Mouse (Mus musculus): ENCODE measurements around the gene Pecam1. TPM values are rescaled to one million over a fixed set of nuclear protein-coding genes. Genes with fewer than 3 reads are reported as not detected.

The Pecam1 gene
- total and polyA plus RNA-seq, 3 experiments = 18.4 to 22.3 (median 19.2) TPM

DNA sequence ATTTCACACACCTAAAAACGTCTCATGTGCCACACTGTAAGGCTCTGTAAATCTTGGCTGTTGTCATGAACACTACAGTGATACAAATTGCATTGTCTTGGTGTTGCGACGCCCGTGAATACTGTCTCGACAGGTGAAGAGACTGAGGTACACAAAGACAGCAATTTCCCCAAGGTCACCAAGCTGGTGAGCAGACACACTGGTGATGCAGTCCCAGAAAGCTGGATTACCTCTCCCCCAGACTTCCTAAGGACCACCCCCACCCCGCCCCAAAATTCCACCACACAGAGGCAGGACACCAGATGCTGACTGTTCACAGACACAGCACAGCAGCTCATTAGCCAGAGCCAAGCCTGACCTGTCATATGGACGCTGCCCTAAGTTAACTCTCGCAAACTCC, 140.7 kb downstream of the Pecam1 start:
- Histone ChIP-seq H3K27ac (ENCODE audit: insufficient read depth, low read depth) (no peak overlapping the region), H3K4me1 (ENCODE audit: control insufficient read depth in 1 of 2, insufficient read depth in 2 of 2) (peaks cover 3 to 13% of the 10 kb centered on the region in 2 experiments), H3K4me2 (ENCODE audit: insufficient read depth, low read depth, poor library complexity, severe bottlenecking) (no peak overlapping the region), H3K9ac (ENCODE audit: insufficient read depth, low read depth) (no peak overlapping the region), H3K27me3 (replicated peaks) (peaks cover 19% of the 10 kb centered on the region), H3K79me2 (replicated peaks; ENCODE audit: control insufficient read depth, extremely low read depth, insufficient read depth, poor library complexity, severe bottlenecking) (no peaks in the 10 kb centered on the region), H3K36me3 (replicated peaks in 1 of 2; ENCODE audit: control insufficient read depth in 1 of 2, insufficient read depth in 1 of 2, low read length in 1 of 2) (no peaks in the 10 kb centered on the region), H3K4me3 (replicated peaks in 1 of 3; ENCODE audit: low read depth in 2 of 3, low read length in 2 of 3, poor library complexity in 1 of 3) (no peak overlapping the region), H3K9me3 (replicated peaks; ENCODE audit: low read length) (no peaks in the 10 kb centered on the region)
- in situ Hi-C loops (cut with MboI; ENCODE audit: low pct_ligation_motif_present, low pct_unique_long_range_greater_than_20kb, low sequenced_read_pairs) (no loop called here), dilution Hi-C loops (cut with MboI; ENCODE audit: extremely low pct_ligation_motif_present, extremely low pct_unique_long_range_greater_than_20kb, low sequenced_read_pairs) (no loop called here)
- no peak for DNase-seq (ENCODE audit: extremely low read depth)
- TF ChIP-seq MAZ (IDR thresholded peaks at IDR 0.05; ENCODE audit: low read depth, low read length) (no peak), HCFC1 (IDR thresholded peaks at IDR 0.05; ENCODE audit: low read depth, low read length) (no peak), JUND (conservative IDR thresholded peaks at IDR 0.05; ENCODE audit: low read depth, low read length) (no peak), MAX (IDR thresholded peaks at IDR 0.05; ENCODE audit: low read length) (no peak), TBP (conservative IDR thresholded peaks at IDR 0.05; ENCODE audit: low read depth, low read length) (no peak), POLR2AphosphoS2 (IDR thresholded peaks at IDR 0.05; ENCODE audit: low read depth, low read length) (no peak), CHD1 (IDR thresholded peaks at IDR 0.05; ENCODE audit: low read depth, low read length) (no peak), POLR2A (IDR thresholded peaks at IDR 0.05; ENCODE audit: low read depth, low read length) (no peak), UBTF (IDR thresholded peaks at IDR 0.05; ENCODE audit: low read depth, low read length) (no peak), ETS1 (conservative IDR thresholded peaks at IDR 0.05; ENCODE audit: low read depth, low read length) (no peak), MXI1 (IDR thresholded peaks at IDR 0.05; ENCODE audit: low read depth, low read length) (no peak), PAX5 (IDR thresholded peaks at IDR 0.05; ENCODE audit: low read length) (no peak)

- in situ Hi-C loops (cut with MboI; ENCODE audit: low pct_ligation_motif_present, low pct_unique_long_range_greater_than_20kb, low sequenced_read_pairs) (no loop called here), dilution Hi-C loops (cut with MboI; ENCODE audit: extremely low pct_ligation_motif_present, extremely low pct_unique_long_range_greater_than_20kb, low sequenced_read_pairs) (no loop called here)
- peaks cover 18% of the 10 kb centered on the region for H3K27me3 ChIP-seq (replicated peaks)
- no peaks in the 10 kb centered on the region for H3K79me2 ChIP-seq (replicated peaks; ENCODE audit: control insufficient read depth, extremely low read depth, insufficient read depth, poor library complexity, severe bottlenecking)
- DNase-seq (ENCODE audit: extremely low read depth) = no peak
- H3K9me3 ChIP-seq (replicated peaks; ENCODE audit: low read length) = no peaks in the 10 kb centered on the region
- peaks cover 0 to 2% of the 10 kb centered on the region in 2 experiments for H3K36me3 ChIP-seq (replicated peaks in 1 of 2; ENCODE audit: control insufficient read depth in 1 of 2, insufficient read depth in 1 of 2, low read length in 1 of 2)
- no peak overlapping the region for H3K9ac ChIP-seq (ENCODE audit: insufficient read depth, low read depth)
- TF ChIP-seq KAT2A (IDR thresholded peaks at IDR 0.05; ENCODE audit: insufficient replicate concordance, low read length) = no peak
- no peak for TF ChIP-seq MXI1 (IDR thresholded peaks at IDR 0.05; ENCODE audit: low read depth, low read length)
- TF ChIP-seq ZKSCAN1 (IDR thresholded peaks at IDR 0.05; ENCODE audit: borderline replicate concordance, low read depth, low read length) = no peak
- no peak for TF ChIP-seq ZC3H11A (IDR thresholded peaks at IDR 0.05; ENCODE audit: low read depth, low read length)
- no peak for TF ChIP-seq USF2 (conservative IDR thresholded peaks at IDR 0.05; ENCODE audit: low read depth, low read length)
- no peak for TF ChIP-seq MAZ (IDR thresholded peaks at IDR 0.05; ENCODE audit: low read depth, low read length)
- no peak for TF ChIP-seq SMC3 (IDR thresholded peaks at IDR 0.05; ENCODE audit: low read depth, low read length)
- TF ChIP-seq TBP (conservative IDR thresholded peaks at IDR 0.05; ENCODE audit: low read depth, low read length) = no peak
- TF ChIP-seq UBTF (IDR thresholded peaks at IDR 0.05; ENCODE audit: low read depth, low read length) = no peak
- no peak for TF ChIP-seq TCF12 (IDR thresholded peaks at IDR 0.05; ENCODE audit: low read depth, low read length)
- no peak for TF ChIP-seq EP300 (IDR thresholded peaks at IDR 0.05; ENCODE audit: low read length)
- no peak for TF ChIP-seq CTCF (conservative IDR thresholded peaks at IDR 0.05 in 1 of 2, IDR thresholded peaks at IDR 0.05 in 1 of 2; ENCODE audit: low read depth in 2 of 2, low read length in 2 of 2)
- no peak for TF ChIP-seq MEF2A (IDR thresholded peaks at IDR 0.05; ENCODE audit: borderline replicate concordance, low read depth, low read length)
- TF ChIP-seq JUN (IDR thresholded peaks at IDR 0.05; ENCODE audit: insufficient read depth, low read depth, low read length) = no peak
- no peak for TF ChIP-seq CHD1 (IDR thresholded peaks at IDR 0.05; ENCODE audit: low read depth, low read length)
- no peak for TF ChIP-seq ZMIZ1 (IDR thresholded peaks at IDR 0.05; ENCODE audit: low read depth, low read length)
- TF ChIP-seq POLR2AphosphoS2 (IDR thresholded peaks at IDR 0.05; ENCODE audit: low read depth, low read length) = no peak
- TF ChIP-seq NRF1 (IDR thresholded peaks at IDR 0.05; ENCODE audit: low read depth, low read length) = no peak
- no peak for TF ChIP-seq MAX (IDR thresholded peaks at IDR 0.05; ENCODE audit: low read length)
- H3K4me3 ChIP-seq (replicated peaks in 1 of 3; ENCODE audit: low read depth in 2 of 3, low read length in 2 of 3, poor library complexity in 1 of 3) = no peak overlapping the region
- no peak overlapping the region for H3K4me2 ChIP-seq (ENCODE audit: insufficient read depth, low read depth, poor library complexity, severe bottlenecking)
- H3K27ac ChIP-seq (ENCODE audit: insufficient read depth, low read depth) = no peak overlapping the region
- H3K4me1 ChIP-seq (ENCODE audit: control insufficient read depth in 1 of 2, insufficient read depth in 2 of 2) = peaks cover 0 to 9% of the 10 kb centered on the region in 2 experiments; a peak in 3 of 4 replicates
Observed at GRCm38 (mm10) chr11:106607316-106607715, 143.1 kb downstream of the Pecam1 start.

Data from CH12.LX (cell line).